Mouse (Mus musculus) retina, adult 2 months (tissue): ENCODE measurements around the gene Sema6c.

ENCODE experiments used
- DNase-seq: peaks from one replicate; pipeline ENCODE4 v3.0.0-alpha.2; 2012; ENCODE audit warnings: low read depth, low spot score

The Sema6c gene

GRCm38 (mm10) chr3:95142617-95143011, 17.6 kb upstream of the Sema6c start:
- peak; percentile 67 for DNase-seq

- DNase-seq, result no peak
Observed at GRCm38 (mm10) chr3:95147924-95148323, 12.3 kb upstream of the Sema6c start.

GRCm38 (mm10) chr3:95153874-95154273, 6.4 kb upstream of the Sema6c start:
- DNase-seq, result no peak

GRCm38 (mm10) chr3:95159511-95159986, 708 bp upstream of the Sema6c start:
- no peak for DNase-seq

GRCm38 (mm10) chr3:95161041-95161551, 839 bp downstream of the Sema6c start:
- no peak for DNase-seq

GRCm38 (mm10) chr3:95161618-95162344, 1.5 kb downstream of the Sema6c start:
- DNase-seq, result no peak

GRCm38 (mm10) chr3:95162345-95162628, 2.0 kb downstream of the Sema6c start:
- no peak for DNase-seq

- DNase-seq, result no peak
Observed at GRCm38 (mm10) chr3:95163419-95164255, 3.4 kb downstream of the Sema6c start.

GRCm38 (mm10) chr3:95164256-95164550, 3.9 kb downstream of the Sema6c start:
- no peak for DNase-seq

- DNase-seq, result no peak
Observed at GRCm38 (mm10) chr3:95164840-95165239, 4.6 kb downstream of the Sema6c start.

- no peak for DNase-seq
Observed at GRCm38 (mm10) chr3:95169996-95170395, 9.7 kb downstream of the Sema6c start.

GRCm38 (mm10) chr3:95171105-95171504, 10.8 kb downstream of the Sema6c start:
- DNase-seq, result no peak

GRCm38 (mm10) chr3:95172526-95173255, 12.4 kb downstream of the Sema6c start:
- no peak for DNase-seq

GRCm38 (mm10) chr3:95173256-95173949, 13.1 kb downstream of the Sema6c start:
- no peak for DNase-seq

- DNase-seq, result no peak
Observed at GRCm38 (mm10) chr3:95174011-95174592, 13.8 kb downstream of the Sema6c start.

GRCm38 (mm10) chr3:95176500-95176899, 16.2 kb downstream of the Sema6c start:
- no peak for DNase-seq

- no peak for DNase-seq
Observed at GRCm38 (mm10) chr3:95177583-95177982, 17.3 kb downstream of the Sema6c start.

GRCm38 (mm10) chr3:95178948-95179347, 18.7 kb downstream of the Sema6c start:
- DNase-seq, result no peak

- no peak for DNase-seq
Observed at GRCm38 (mm10) chr3:95179890-95180289, 19.6 kb downstream of the Sema6c start.

GRCm38 (mm10) chr3:95181841-95182240, 21.6 kb downstream of the Sema6c start:
- no peak for DNase-seq
